Comparison of ENCODE assay signal across 20 mouse cellular contexts in the genomic region with DNA sequence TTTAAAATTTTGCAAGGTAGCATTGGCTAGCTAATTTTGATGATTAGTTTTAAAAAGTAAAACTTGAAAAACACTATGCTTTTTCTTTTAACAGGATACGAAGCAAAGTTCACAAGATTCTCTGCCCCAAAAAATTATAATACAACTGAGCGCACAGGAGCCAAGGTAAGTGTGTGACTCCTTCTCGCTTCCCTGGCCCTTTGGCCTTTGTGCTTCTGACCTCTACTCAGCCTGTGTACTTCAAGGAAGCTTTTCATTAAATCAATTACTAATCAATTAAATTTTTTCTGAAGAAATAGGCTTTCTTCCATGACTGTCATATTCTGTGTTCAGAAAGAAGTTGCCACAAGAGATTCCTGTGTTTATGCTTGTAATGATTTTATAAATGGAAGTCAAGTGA.
DNase-seq lines count a peak whose midpoint lies in the region; ATAC-seq and TF ChIP-seq lines count a peak whose summit lies in the region.
"Had no signal": no experiment of that assay in that cellular context is flagged by ENCODE, and none has a peak within 500 bp of the region (broad histone marks: within the 10 kb centered on the region; RNA-seq: fewer than 3 reads in every experiment).

No protein-coding gene starts in this region.

- H3K9ac ChIP-seq in kidney, embryonic 14.5 days (ENCODE audit: low read depth, low read length): no peak overlapping the region
- H3K9ac ChIP-seq: forebrain, embryonic 13.5 days; heart, embryonic 13.5 days; hindbrain, embryonic 14.5 days had no signal

- TF ChIP-seq POLR2A in kidney, adult 2 months (IDR thresholded peaks at IDR 0.05; ENCODE audit: low read depth, low read length): no peak

- H3K36me3 ChIP-seq in kidney, adult 2 months (ENCODE audit: control insufficient read depth, insufficient read depth, low read length): peaks cover 5% of the 10 kb centered on the region; the same call in 1 of the 2 replicates
- H3K36me3 ChIP-seq in kidney, embryonic 14.5 days (ENCODE audit: control insufficient read depth, insufficient read depth, low read length): peaks cover 3% of the 10 kb centered on the region; the same call in 1 of the 2 replicates

- no peak overlapping the region for H3K4me3 ChIP-seq in kidney, adult 2 months (ENCODE audit: insufficient read depth, low read depth, low read length)
- H3K4me3 ChIP-seq in kidney, embryonic 14.5 days (ENCODE audit: low read length): no peak overlapping the region
- H3K4me3 ChIP-seq: forebrain, embryonic 10.5 days; forebrain, embryonic 13.5 days; heart, adult 2 months; heart, embryonic 10.5 days; heart, embryonic 13.5 days had no signal

- no peak for ATAC-seq in kidney, embryonic 14.5 days (ENCODE audit: low FRiP score, low TSS enrichment)
- ATAC-seq: CD4-positive, CD25-positive, alpha-beta regulatory T cell, adult 4 months; forebrain, embryonic 13.5 days; forebrain, embryonic 16.5 days had no signal

- H3K27me3 ChIP-seq in kidney, adult 2 months (replicated peaks; ENCODE audit: control insufficient read depth, insufficient read depth, low read length): no peaks in the 10 kb centered on the region
- H3K27me3 ChIP-seq in kidney, embryonic 14.5 days (ENCODE audit: control insufficient read depth, insufficient read depth, low read length): no peaks in the 10 kb centered on the region
- H3K27me3 ChIP-seq: forebrain, embryonic 13.5 days; heart, embryonic 13.5 days had no signal

- 49% methylated on average over 3 of the region's 3 CpGs for WGBS in kidney, adult 2 months
- WGBS in kidney, embryonic 14.5 days: 82% methylated on average over 3 of the region's 3 CpGs

- H3K4me2 ChIP-seq in kidney, embryonic 14.5 days (replicated peaks; ENCODE audit: low read depth, low read length): no peak overlapping the region
- H3K4me2 ChIP-seq: forebrain, embryonic 13.5 days; heart, embryonic 13.5 days; hindbrain, embryonic 14.5 days had no signal

- H3K27ac ChIP-seq in kidney, adult 2 months (ENCODE audit: insufficient read depth, low read depth, low read length): no peak overlapping the region
- no peak overlapping the region for H3K27ac ChIP-seq in kidney, embryonic 14.5 days (ENCODE audit: low read depth, low read length)
- H3K27ac ChIP-seq: forebrain, embryonic 10.5 days; forebrain, embryonic 13.5 days; heart, adult 2 months; heart, embryonic 10.5 days; heart, embryonic 13.5 days; hindbrain, embryonic 14.5 days had no signal

- no peaks in the 10 kb centered on the region for H3K9me3 ChIP-seq in kidney, embryonic 14.5 days (ENCODE audit: control insufficient read depth, low read length)
- H3K9me3 ChIP-seq: forebrain, embryonic 10.5 days; forebrain, embryonic 13.5 days; heart, embryonic 10.5 days; heart, embryonic 13.5 days had no signal

- H3K4me1 ChIP-seq in kidney, adult 2 months (ENCODE audit: control insufficient read depth, insufficient read depth, low read length): peaks cover 11% of the 10 kb centered on the region
- H3K4me1 ChIP-seq in kidney, embryonic 14.5 days (ENCODE audit: control insufficient read depth, insufficient read depth, low read length): no peaks in the 10 kb centered on the region
- H3K4me1 ChIP-seq: forebrain, embryonic 10.5 days; heart, embryonic 10.5 days had no signal

- peak; percentile 80 for DNase-seq in kidney, adult 2 months
- DNase-seq in kidney, postnatal 4 days: no peak
- peak; percentile 41 to 52 for DNase-seq in kidney, postnatal 25 days
- DNase-seq in adipocyte (ENCODE audit: low spot score): peak; percentile 12
- DNase-seq in kidney, postnatal 36 days: peak; percentile 59 to 61
- DNase-seq: adrenal gland, adult 8-10 months; adrenal gland, postnatal 25 days; cerebellum, adult 18-20 months; cerebellum, adult 9-10 months; gastrocnemius, postnatal 10 days; gastrocnemius, postnatal 36 days had no signal

- no peak for TF ChIP-seq CTCF in kidney, adult 2 months (conservative IDR thresholded peaks at IDR 0.05; ENCODE audit: insufficient read depth, insufficient read length, low read depth, low read length)

Comparison
In these comparisons a context has a peak if more than half of its experiments do, and no peak if none do; other contexts are left out.
1. DNase-seq: peak in kidney, adult 2 months (single experiment), kidney, postnatal 25 days (2 of 2), adipocyte (single experiment) and kidney, postnatal 36 days (2 of 2); none in kidney, postnatal 4 days (0 of 2).